Mouse (Mus musculus) lung, adult 2 months (tissue): ENCODE results near the gene Fancd2. TPM values are rescaled to one million over a fixed set of nuclear protein-coding genes. Genes with fewer than 3 reads are reported as not detected.

Experiments
- DNase-seq: peaks from one replicate; pipeline ENCODE4 v3.0.0; 2022
- H3K4me1 ChIP-seq: fragments of 200-500 bp; 2 replicates; pipeline ENCODE4 v1.6.1; 2011; ENCODE audit warnings: low read length; ENCODE audit not compliant: control insufficient read depth, insufficient read depth
- H3K4me3 ChIP-seq: fragments of 200-500 bp; replicated peaks from 2 replicates; pipeline ENCODE3; 2011; ENCODE audit warnings: low read depth, mild to moderate bottlenecking, control low read depth, low read length; ENCODE audit errors: extremely low read depth
- CTCF ChIP-seq: fragments of 200-500 bp; IDR thresholded peaks from 2 replicates; pipeline ENCODE4 v1.5.1; 2011; ENCODE audit warnings: mild to moderate bottlenecking, low read length, control low read depth; ENCODE audit not compliant: insufficient read depth
- POLR2A ChIP-seq: fragments of 200-500 bp; IDR thresholded peaks from 2 replicates; pipeline ENCODE4 v1.6.1; 2011; ENCODE audit warnings: low read depth, mild to moderate bottlenecking, control low read depth, low read length, borderline replicate concordance; ENCODE audit errors: extremely low read depth
- WGBS: fragments of 180-500 bp; shearing (Covaris S2); methylation state at CpG from one replicate; pipeline ENCODE4 v1.1.7; 2018; 5-methylcytosine and 5-hydroxymethylcytosine counted together
- polyA plus RNA-seq: library from polyadenylated mRNA; depleted of rRNA; stranded (reverse); fragments of >200 nt; gene quantifications from 2 replicates; pipeline ENCODE4 v1.2.3, GENCODE M21; 2012

Gene Fancd2
- polyA plus RNA-seq, 1 experiment, result 1.2 TPM

DNA sequence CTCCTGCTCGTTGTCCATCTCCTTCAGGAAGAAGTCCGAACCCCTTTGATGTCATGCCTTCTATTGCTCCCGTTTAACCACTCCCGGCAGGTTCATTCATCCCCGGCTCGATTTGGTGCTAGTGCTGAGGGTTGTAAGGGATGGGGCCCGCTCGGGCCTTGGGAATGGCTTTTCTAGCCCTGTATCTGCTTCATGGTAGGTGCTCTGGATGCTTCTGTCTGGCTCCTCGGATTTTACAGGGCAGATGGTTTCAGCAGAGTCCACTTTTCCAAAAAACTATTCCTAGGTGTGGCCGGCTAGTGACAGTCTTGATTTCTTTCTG is 73.7 kb downstream of the Fancd2 start:
- TF ChIP-seq POLR2A (no peak), CTCF (no peak)
- 4% methylated on average over 10 of the region's 10 CpGs for WGBS
- Histone ChIP-seq H3K4me3 (peak overlapping the region; percentile 91), H3K4me1 (peaks cover 5% of the 10 kb centered on the region; the same call in 1 of the 2 replicates)
- DNase-seq, result no peak

DNA sequence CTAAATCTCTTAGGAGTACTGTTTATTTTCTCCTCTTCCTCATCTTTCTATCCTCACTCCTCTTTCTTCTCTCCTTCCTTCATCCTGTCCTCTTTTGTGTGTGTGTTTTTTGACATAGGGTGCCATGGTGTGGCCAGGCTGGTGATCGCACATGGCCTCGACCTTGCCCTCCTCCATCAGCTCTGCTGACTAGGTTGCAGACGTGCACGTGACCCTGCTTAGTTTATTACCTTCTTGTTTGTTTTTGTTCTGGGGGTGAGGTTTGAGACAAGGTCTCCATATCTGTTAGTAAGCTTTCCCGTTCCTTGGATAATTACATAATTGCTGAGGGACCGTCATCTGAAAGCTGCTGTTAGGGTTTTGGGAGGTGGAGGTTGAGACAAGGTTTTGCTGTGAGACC is 77.4 kb downstream of the Fancd2 start:
- no peak for DNase-seq
- peaks cover 5% of the 10 kb centered on the region; the same call in 1 of the 2 replicates for H3K4me1 ChIP-seq
- 73% methylated on average over 6 of the region's 6 CpGs for whole genome bisulfite sequencing
- no peak overlapping the region for H3K4me3 ChIP-seq
- TF ChIP-seq CTCF (no peak), POLR2A (no peak)

DNA sequence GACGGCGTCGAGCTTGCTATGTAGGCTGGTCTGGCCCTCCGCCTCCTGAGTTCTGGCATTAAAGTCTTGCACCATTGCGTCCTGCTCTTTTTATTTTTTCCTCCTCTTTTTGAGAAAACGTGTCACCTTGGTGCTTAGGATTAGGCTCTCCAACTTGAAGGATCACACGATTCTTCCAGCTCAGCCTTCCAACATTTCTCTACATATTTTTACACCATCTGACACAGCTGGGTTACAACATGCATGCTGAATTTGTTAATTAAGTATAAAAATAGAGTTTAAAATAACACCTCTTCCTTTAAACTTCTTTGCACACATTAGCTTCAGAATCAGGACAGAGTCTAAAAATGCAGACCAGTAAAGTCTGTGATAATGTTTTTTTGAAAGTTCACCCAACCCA is 77.8 kb downstream of the Fancd2 start:
- DNase-seq, result no peak
- no peak for TF ChIP-seq CTCF
- Histone ChIP-seq H3K4me1 (peaks cover 5% of the 10 kb centered on the region; the same call in 1 of the 2 replicates), H3K4me3 (no peak overlapping the region)
- WGBS, result 84% methylated on average over 7 of the region's 7 CpGs

GRCm38 (mm10) chr6:113612258-113612969 is 80.9 kb downstream of the Fancd2 start:
- no peak overlapping the region for H3K4me3 ChIP-seq
- WGBS, result 79% methylated on average over 8 of the region's 8 CpGs
- no peak for DNase-seq
- TF ChIP-seq CTCF, result no peak
- H3K4me1 ChIP-seq, result no peaks in the 10 kb centered on the region; the same call in 1 of the 2 replicates

DNA sequence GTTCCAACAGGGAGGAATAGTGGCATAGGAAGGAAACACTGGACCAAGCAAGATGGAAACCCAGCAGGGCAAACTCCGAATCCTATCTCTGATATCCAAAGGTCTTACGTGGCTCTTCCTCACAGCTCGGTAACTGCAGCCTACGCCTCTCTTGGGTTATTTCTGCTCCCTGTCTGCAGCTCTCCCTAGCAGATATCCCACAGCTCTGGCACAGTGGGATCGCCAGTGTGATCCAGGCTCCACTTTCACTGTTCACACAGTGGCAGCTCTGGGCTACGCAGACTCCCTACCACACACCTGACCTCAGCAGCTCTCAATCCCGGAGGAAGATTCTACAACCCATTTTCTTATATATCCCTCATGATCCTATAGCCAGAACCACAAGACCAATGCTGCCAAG is 82.7 kb downstream of the Fancd2 start:
- TF ChIP-seq POLR2A, result no peak
- no peak for TF ChIP-seq CTCF
- H3K4me1 ChIP-seq, result no peaks in the 10 kb centered on the region; the same call in 1 of the 2 replicates
- H3K4me3 ChIP-seq, result no peak overlapping the region
- DNase-seq, result no peak
- 94% methylated on average over 7 of the region's 7 CpGs for WGBS

DNA sequence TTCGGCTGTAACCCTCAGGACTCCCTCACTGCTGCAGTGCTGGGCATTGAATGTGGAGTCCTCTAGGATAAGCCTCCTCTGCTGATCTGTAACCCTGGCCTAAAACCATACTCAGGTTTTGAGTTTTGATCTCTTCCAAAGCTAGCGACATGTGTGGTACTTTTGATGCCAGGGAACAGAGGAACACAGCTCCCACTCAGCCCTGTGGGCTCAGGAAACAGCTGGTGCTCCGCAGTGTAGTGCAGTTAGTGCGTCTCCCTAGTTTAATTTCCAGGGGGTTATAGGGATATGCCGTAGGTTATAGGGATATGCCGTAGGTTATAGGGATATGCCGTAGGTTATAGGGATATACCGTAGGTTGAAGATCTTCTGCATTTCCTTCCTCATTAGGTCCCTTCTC is 83.5 kb downstream of the Fancd2 start:
- TF ChIP-seq CTCF (no peak), POLR2A (no peak)
- H3K4me1 ChIP-seq, result no peaks in the 10 kb centered on the region; the same call in 1 of the 2 replicates
- 96% methylated on average over 8 of the region's 8 CpGs for WGBS
- DNase-seq, result no peak
- H3K4me3 ChIP-seq, result no peak overlapping the region

DNA sequence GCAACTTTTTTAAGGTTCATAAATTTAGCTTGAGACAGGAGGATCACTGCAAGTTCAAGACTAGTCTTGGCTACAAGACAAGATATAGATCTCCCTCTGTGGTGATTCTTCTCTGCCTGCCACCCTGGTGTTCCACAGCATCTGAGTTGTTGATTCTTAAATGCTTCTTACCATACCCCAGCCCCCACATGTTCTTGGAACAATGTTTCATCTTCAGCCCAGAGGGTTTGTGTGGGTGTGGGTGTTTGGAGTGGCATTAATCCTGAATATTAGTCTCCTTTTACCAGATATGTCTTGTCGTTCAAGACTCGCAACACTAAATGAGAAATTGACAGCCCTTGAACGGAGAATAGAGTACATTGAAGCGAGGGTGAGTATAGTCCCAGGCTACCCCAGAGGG is 84.0 kb downstream of the Fancd2 start:
- DNase-seq, result no peak
- no peaks in the 10 kb centered on the region; the same call in 1 of the 2 replicates for H3K4me1 ChIP-seq
- no peak overlapping the region for H3K4me3 ChIP-seq
- TF ChIP-seq POLR2A, result no peak
- no peak for TF ChIP-seq CTCF
- WGBS, result 94% methylated on average over 4 of the region's 4 CpGs

DNA sequence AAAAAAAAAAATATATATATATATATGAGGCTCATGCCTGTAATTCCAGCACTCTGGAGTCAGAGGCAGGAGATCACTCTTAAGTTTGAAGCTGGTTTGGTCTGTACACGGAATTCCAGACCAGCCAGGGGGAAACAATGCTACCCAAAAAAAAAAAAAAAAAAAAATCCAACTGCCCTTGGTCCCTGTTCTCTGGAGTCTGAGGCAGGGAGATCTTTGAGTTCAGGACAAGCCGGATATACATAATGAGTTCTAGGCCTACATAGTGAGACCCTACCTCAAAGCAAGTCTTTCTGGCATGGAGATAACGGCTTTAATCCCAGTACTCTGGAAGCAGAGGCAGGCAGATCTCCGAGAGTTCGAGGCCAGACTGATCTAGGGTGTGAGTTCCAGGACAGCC is 91.9 kb downstream of the Fancd2 start:
- Histone ChIP-seq H3K4me1 (peaks cover 13% of the 10 kb centered on the region), H3K4me3 (peak overlapping the region; percentile 70)
- peak; percentile 17 for DNase-seq
- 47% methylated on average over 5 of the region's 5 CpGs for WGBS
- TF ChIP-seq CTCF (no peak), POLR2A (no peak)

GRCm38 (mm10) chr6:113623941-113624751 is 92.7 kb downstream of the Fancd2 start, which contains the start of gene Vhl:
Gene Vhl (plus strand): TSS chr6:113623959.
- WGBS, result 1% methylated on average over 70 of the region's 76 CpGs
- peak; percentile 87 for DNase-seq
- TF ChIP-seq POLR2A (peak; percentile 64), CTCF (no peak)
- peak within 1 kb of the TSS; percentile 70 for H3K4me3 ChIP-seq
- peaks cover 13% of the 10 kb centered on the region for H3K4me1 ChIP-seq

- Histone ChIP-seq H3K4me1 (peaks cover 16% of the 10 kb centered on the region), H3K4me3 (no peak overlapping the region)
- no peak for DNase-seq
- no peak for TF ChIP-seq POLR2A
- no peak for TF ChIP-seq CTCF
- WGBS, result 45% methylated on average over 5 of the region's 5 CpGs
Observed at GRCm38 (mm10) chr6:113624989-113625770, 93.7 kb downstream of the Fancd2 start.
